Mouse (Mus musculus) forebrain, postnatal 0 days (tissue): ENCODE data around the gene Gm20431. TPM values are rescaled to one million over a fixed set of nuclear protein-coding genes. Genes with fewer than 3 reads are reported as not detected.

ENCODE experiments used
- ATAC-seq: fragments of 200-750 bp; cut with Nextera tagmentation; 2 replicates; pipeline ENCODE4 v1.8.0; 2017; ENCODE audit warnings: mild to moderate bottlenecking, moderate library complexity
- DNase-seq: peaks from one replicate; pipeline ENCODE4 v3.0.0-alpha.2; 2015
- H3K27ac ChIP-seq: fragments of 300-500 bp; sonication (generic); 2 replicates; pipeline ENCODE4 v1.5.1; 2014; ENCODE audit warnings: low read depth, mild to moderate bottlenecking, antibody characterized with exemption, low read length, moderate library complexity, mixed read lengths
- H3K27me3 ChIP-seq: fragments of 300-500 bp; sonication (generic); 2 replicates; pipeline ENCODE4 v1.6.1; 2014; ENCODE audit warnings: mild to moderate bottlenecking, low read length, mixed read lengths; ENCODE audit not compliant: insufficient read depth
- H3K36me3 ChIP-seq: fragments of 300-500 bp; sonication (generic); 2 replicates; pipeline ENCODE4 v1.6.1; 2014; ENCODE audit warnings: mild to moderate bottlenecking, moderate library complexity; ENCODE audit not compliant: insufficient read depth
- H3K4me1 ChIP-seq: fragments of 300-500 bp; sonication (generic); 2 replicates; pipeline ENCODE4 v1.6.1; 2014; ENCODE audit warnings: antibody characterized with exemption; ENCODE audit not compliant: insufficient read depth
- H3K4me2 ChIP-seq: fragments of 300-500 bp; sonication (generic); 2 replicates; pipeline ENCODE4 v1.6.1; 2014; ENCODE audit warnings: low read depth, mild to moderate bottlenecking, moderate library complexity
- H3K4me3 ChIP-seq: fragments of 300-500 bp; sonication (generic); 2 replicates; pipeline ENCODE4 v1.5.1; 2014; ENCODE audit warnings: low read depth, low read length, mixed read lengths
- H3K9ac ChIP-seq: fragments of 300-500 bp; sonication (generic); 2 replicates; pipeline ENCODE4 v1.6.1; 2014; ENCODE audit warnings: mild to moderate bottlenecking
- H3K9me3 ChIP-seq: fragments of 300-500 bp; sonication (generic); 2 replicates; pipeline ENCODE4 v1.6.1; 2016; ENCODE audit warnings: low read length
- CTCF ChIP-seq: sonication (generic); IDR thresholded peaks from 2 replicates; pipeline ENCODE4 v1.5.1; 2016; ENCODE audit warnings: antibody characterized with exemption, control low read depth, low read depth
- WGBS: fragments of 180-500 bp; shearing (Covaris S2); extraction: QIAGEN DNeasy Blood & Tissue Kit; methylation state at CpG from one replicate; pipeline ENCODE4 v1.1.7; 2014; 5-methylcytosine and 5-hydroxymethylcytosine counted together
- polyA plus RNA-seq: library from polyadenylated mRNA; unstranded; fragments of >200 nt; fragmentation: Nextera tagmentation; extraction: Ambion mirVana; gene quantifications from 2 replicates; pipeline ENCODE4 v1.2.1, GENCODE M21; 2015
- total RNA-seq: library from RNA; depleted of rRNA; stranded (reverse); fragments of >200 nt; gene quantifications from 2 replicates; pipeline ENCODE4 v1.2.3, GENCODE M21; 2014

The Gm20431 gene
- total and polyA plus RNA-seq, 2 experiments from 2014 or later, result 9.7 TPM; not detected in 1

DNA sequence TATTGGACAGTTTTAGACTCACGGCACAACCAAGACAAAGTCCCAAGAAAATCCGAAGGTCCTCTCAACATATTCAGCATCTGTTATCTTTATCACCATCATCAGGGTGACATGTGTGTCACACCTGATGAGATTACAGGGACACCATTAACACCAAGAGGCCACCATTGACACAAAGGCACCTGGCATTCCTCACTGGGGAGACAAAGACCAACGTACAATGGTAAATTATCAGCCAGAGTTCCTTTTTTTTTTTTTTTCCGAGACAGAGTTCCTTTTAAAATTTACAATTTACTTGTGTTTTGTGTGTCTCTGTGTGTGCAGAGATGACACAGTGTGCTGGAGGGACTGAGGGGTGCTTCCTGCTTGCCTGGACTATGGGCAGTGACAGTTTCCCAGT is 8.1 kb upstream of the Gm20431 start:
- no peaks in the 10 kb centered on the region for H3K9me3 ChIP-seq
- no peak for DNase-seq
- H3K36me3 ChIP-seq, result no peaks in the 10 kb centered on the region
- no peak for ATAC-seq
- no peak overlapping the region for H3K4me3 ChIP-seq
- H3K4me2 ChIP-seq, result no peak overlapping the region
- 76% methylated on average over 4 of the region's 4 CpGs for WGBS
- H3K27ac ChIP-seq, result no peak overlapping the region
- no peaks in the 10 kb centered on the region; the same call in 1 of the 2 replicates for H3K27me3 ChIP-seq
- no peaks in the 10 kb centered on the region for H3K4me1 ChIP-seq
- TF ChIP-seq CTCF, result no peak
- no peak overlapping the region for H3K9ac ChIP-seq

DNA sequence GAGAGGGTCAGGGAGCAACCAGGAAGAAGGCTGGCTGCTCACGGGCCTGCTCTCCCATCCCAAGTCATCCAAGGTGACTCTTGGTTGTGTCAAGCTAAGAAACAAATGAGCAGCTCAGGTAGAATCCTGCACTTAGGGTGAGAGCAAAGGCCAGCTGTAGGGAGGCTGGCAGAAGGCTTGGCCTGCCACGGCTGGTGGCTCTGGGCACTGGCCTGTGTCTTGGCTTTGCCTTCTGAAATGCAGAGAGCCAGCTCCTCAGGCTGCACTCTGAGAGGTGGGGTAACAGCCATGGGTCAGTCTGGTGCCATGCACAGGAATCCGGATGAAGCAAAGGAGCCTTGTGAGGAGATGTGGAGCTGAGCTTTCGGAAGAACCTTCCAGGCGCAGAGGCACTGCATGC is 7.1 kb upstream of the Gm20431 start:
- no peak for TF ChIP-seq CTCF
- no peak overlapping the region for H3K4me2 ChIP-seq
- no peaks in the 10 kb centered on the region for H3K4me1 ChIP-seq
- H3K4me3 ChIP-seq, result no peak overlapping the region
- H3K27me3 ChIP-seq, result peaks cover 1% of the 10 kb centered on the region; the same call in 1 of the 2 replicates
- no peaks in the 10 kb centered on the region for H3K36me3 ChIP-seq
- H3K27ac ChIP-seq, result no peak overlapping the region
- 90% methylated on average over 5 of the region's 5 CpGs for WGBS
- H3K9me3 ChIP-seq, result no peaks in the 10 kb centered on the region
- ATAC-seq, result no peak
- no peak for DNase-seq
- H3K9ac ChIP-seq, result no peak overlapping the region

DNA sequence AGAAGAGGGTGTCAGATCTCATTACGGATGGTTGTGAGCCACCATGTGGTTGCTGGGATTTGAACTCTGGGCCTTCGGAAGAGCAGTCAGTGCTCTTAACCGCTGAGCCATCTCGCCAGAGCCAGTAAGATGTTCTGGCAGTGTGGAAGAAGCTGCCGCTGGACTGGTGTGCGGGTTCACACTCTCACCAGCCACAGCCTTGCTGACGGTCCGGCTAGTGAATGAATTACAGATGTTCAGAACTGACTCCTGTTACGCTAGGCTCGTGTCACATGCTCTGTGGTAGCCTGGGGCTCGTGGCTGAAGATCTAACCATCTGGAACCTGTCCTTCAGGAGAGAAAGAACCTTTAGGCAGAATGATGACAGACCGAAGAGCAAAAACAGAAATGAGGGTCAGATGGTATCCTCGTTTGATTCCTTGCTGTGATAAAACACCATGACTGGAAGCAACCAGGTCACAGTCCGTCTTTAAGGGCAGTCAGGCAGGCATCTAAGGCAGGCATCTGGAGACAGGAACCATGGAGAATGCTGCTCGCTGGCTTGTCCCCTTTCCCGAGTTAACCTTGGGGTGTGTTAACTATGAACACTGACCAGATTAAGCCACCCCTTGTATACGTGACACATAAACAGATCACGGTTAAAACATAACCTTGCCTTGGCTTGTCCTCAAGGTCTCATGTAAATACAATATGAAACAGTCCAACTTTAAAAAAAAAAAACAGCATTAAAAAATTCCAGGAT is 4.8 kb upstream of the Gm20431 start:
- Histone ChIP-seq H3K4me2 (no peak overlapping the region), H3K9me3 (no peaks in the 10 kb centered on the region), H3K4me3 (no peak overlapping the region), H3K4me1 (no peaks in the 10 kb centered on the region; the same call in 1 of the 2 replicates), H3K27me3 (peaks cover 5% of the 10 kb centered on the region; the same call in 1 of the 2 replicates), H3K36me3 (no peaks in the 10 kb centered on the region), H3K9ac (no peak overlapping the region), H3K27ac (no peak overlapping the region)
- WGBS, result 83% methylated on average over 18 of the region's 18 CpGs
- no peak for ATAC-seq
- no peak for TF ChIP-seq CTCF
- no peak for DNase-seq

DNA sequence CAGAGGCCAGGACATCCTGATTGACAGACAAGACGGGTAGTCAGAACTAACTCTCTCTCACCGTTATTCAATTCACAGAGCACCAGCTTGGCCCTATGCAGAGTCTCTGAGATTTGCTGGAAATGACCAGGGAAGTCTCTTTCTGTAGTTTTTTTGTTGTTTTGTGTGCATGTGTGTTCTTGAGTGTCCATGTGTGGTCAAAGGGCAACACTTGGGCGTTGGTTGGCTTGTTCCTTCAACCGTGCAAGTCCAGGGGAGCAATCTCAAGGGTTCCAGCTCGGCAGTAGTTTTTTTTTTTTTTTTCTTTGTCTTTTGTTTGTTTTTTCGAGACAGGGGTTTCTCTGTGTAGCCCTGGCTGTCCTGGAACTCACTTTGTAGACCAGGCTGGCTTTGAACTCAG is 1.4 kb upstream of the Gm20431 start:
- no peaks in the 10 kb centered on the region for H3K9me3 ChIP-seq
- 52% methylated on average over 6 of the region's 6 CpGs for WGBS
- no peak overlapping the region for H3K27ac ChIP-seq
- no peak for DNase-seq
- H3K9ac ChIP-seq, result no peak overlapping the region
- peaks cover 11% of the 10 kb centered on the region for H3K4me1 ChIP-seq
- peaks cover 5% of the 10 kb centered on the region; the same call in 1 of the 2 replicates for H3K27me3 ChIP-seq
- peaks cover 3% of the 10 kb centered on the region; the same call in 1 of the 2 replicates for H3K36me3 ChIP-seq
- TF ChIP-seq CTCF, result no peak
- H3K4me3 ChIP-seq, result no peak overlapping the region
- no peak overlapping the region for H3K4me2 ChIP-seq
- no peak for ATAC-seq

DNA sequence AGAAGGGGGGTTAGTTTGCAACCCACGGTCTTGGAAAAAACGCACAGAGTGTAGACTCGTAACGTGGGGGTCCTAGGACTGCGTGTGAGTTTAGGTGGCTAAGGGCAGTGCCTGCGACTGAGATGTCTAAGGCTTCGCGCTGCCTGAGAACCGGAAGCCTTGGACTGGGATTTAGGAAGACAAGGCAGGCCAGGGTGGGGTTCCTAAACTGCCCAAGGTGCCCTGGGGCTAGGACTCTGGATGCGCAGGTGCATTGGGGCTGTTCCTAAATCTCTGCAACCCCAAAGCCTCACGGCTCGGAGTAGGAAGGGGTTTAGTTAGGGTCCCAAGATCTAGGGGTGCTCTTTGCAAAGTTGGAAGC is 705 bp downstream of the Gm20431 start:
- peak overlapping the region; percentile 83 for H3K4me3 ChIP-seq
- H3K27me3 ChIP-seq, result peaks cover 5% of the 10 kb centered on the region; the same call in 1 of the 2 replicates
- WGBS, result 1% methylated on average over 12 of the region's 12 CpGs
- H3K36me3 ChIP-seq, result peaks cover 4% of the 10 kb centered on the region; the same call in 1 of the 2 replicates
- H3K4me2 ChIP-seq, result peak overlapping the region; percentile 79
- H3K27ac ChIP-seq, result no peak overlapping the region
- ATAC-seq, result no peak
- H3K4me1 ChIP-seq, result peaks cover 11% of the 10 kb centered on the region
- no peaks in the 10 kb centered on the region for H3K9me3 ChIP-seq
- no peak for TF ChIP-seq CTCF
- DNase-seq, result peak; percentile 43
- peak overlapping the region; percentile 76 for H3K9ac ChIP-seq

DNA sequence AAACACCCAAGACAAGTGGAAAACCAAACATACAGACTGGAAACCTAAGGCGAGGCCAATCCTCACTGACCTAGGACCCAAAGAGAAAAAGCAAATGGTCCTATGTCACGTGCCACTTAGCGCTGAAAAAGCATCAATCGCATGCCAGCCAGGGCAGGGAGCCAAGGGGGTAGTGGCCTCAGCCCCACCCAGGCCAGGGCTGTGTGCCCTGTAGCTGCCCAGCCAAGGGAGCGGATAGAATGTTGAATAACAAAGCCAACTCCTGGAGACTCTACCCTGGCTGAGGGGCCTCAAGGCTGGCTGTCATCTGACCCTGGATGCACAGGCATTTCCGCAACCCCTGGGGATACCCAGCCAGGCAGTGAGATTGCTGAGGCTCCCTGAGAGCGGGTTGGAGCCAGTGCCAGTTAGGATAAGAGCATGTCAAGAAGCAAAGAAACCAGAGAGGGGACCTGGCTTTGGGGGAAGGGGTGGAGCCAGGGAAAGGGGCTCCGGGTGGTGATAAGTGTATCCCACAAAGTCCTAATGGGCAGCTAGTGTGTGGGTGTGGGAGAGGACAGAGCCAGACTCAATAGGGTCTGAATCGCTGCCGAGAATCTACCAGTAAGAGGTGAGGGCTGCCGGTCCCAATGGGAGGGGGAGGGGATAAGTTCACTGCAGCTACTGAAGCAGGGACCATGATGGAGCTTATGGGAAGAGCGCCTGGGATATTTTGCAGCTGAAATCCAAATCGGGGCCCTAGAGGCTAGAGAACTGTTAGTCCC is 1.3 kb downstream of the Gm20431 start:
- Histone ChIP-seq H3K4me3 (peak overlapping the region; percentile 83), H3K9ac (peak overlapping the region; percentile 76; the same call in 1 of the 2 replicates), H3K9me3 (no peaks in the 10 kb centered on the region), H3K4me2 (peak overlapping the region; percentile 79), H3K27me3 (peaks cover 5% of the 10 kb centered on the region; the same call in 1 of the 2 replicates), H3K4me1 (peaks cover 11% of the 10 kb centered on the region), H3K27ac (no peak overlapping the region), H3K36me3 (peaks cover 4% of the 10 kb centered on the region; the same call in 1 of the 2 replicates)
- ATAC-seq, result no peak
- 19% methylated on average over 13 of the region's 13 CpGs for WGBS
- no peak for DNase-seq
- no peak for TF ChIP-seq CTCF
